Mouse (Mus musculus) MEL (cell line): ENCODE measurements around the gene Pde4a. TPM values are rescaled to one million over a fixed set of nuclear protein-coding genes. Genes with fewer than 3 reads are reported as not detected.
A peak's percentile ranks its signal among the peaks of the same experiment; 100 is the strongest.

Experiments used
- DNase-seq: peaks from one replicate; pipeline ENCODE4 v3.0.0; 2011; ENCODE audit warnings: low read depth, low spot score
- H3K27ac ChIP-seq: 2 replicates; pipeline ENCODE4 v1.5.1; 2012; ENCODE audit warnings: low read depth, mild to moderate bottlenecking, control low read depth, low read length, moderate library complexity; ENCODE audit not compliant: control insufficient read depth
- H3K27me3 ChIP-seq, 2 experiments: fragments of 150-350 bp in 1 of 2; sonication (generic) in 1 of 2; 2 replicates each; pipeline ENCODE4 v1.6.1; 2012; ENCODE audit warnings: low read length in 2 of 2, mild to moderate bottlenecking in 2 of 2, improper control_type of control experiment in 1 of 2, moderate library complexity in 1 of 2; ENCODE audit not compliant: insufficient read depth in 2 of 2, control insufficient read depth in 1 of 2
- H3K36me3 ChIP-seq, 2 experiments: 2 replicates each; pipeline ENCODE4 v1.6.1; 2012 to 2014; ENCODE audit warnings: low read length in 2 of 2, improper control_type of control experiment in 1 of 2, inconsistent platforms in 1 of 2, mild to moderate bottlenecking in 1 of 2; ENCODE audit not compliant: insufficient read depth in 2 of 2, control insufficient read depth in 1 of 2
- H3K4me1 ChIP-seq, 2 experiments: fragments of 150-350 bp in 1 of 2; sonication (generic) in 1 of 2; 2 replicates each; pipeline ENCODE4 v1.6.1; 2012; ENCODE audit warnings: low read length in 2 of 2, improper control_type of control experiment in 1 of 2, mild to moderate bottlenecking in 1 of 2; ENCODE audit not compliant: insufficient read depth in 2 of 2, control insufficient read depth in 1 of 2
- H3K4me3 ChIP-seq, 2 experiments: fragments of 150-350 bp in 1 of 2; sonication (generic) in 1 of 2; 2 replicates each; pipeline ENCODE4 v1.5.1; 2012; ENCODE audit warnings: low read depth in 2 of 2, low read length in 2 of 2, mild to moderate bottlenecking in 2 of 2, moderate library complexity in 2 of 2, control low read depth in 1 of 2, improper control_type of control experiment in 1 of 2; ENCODE audit not compliant: control insufficient read depth in 1 of 2, insufficient read depth in 1 of 2
- H3K79me2 ChIP-seq: 2 replicates; pipeline ENCODE4 v1.6.1; 2012; ENCODE audit warnings: mild to moderate bottlenecking, low read length, moderate library complexity; ENCODE audit not compliant: control insufficient read depth, poor library complexity, insufficient read depth
- H3K9ac ChIP-seq: 2 replicates; pipeline ENCODE4 v1.6.1; 2012; ENCODE audit warnings: low read depth, mild to moderate bottlenecking, control low read depth, low read length, moderate library complexity; ENCODE audit not compliant: control insufficient read depth, poor library complexity, severe bottlenecking
- H3K9me3 ChIP-seq: fragments of 150-350 bp; sonication (generic); replicated peaks from 2 replicates; pipeline ENCODE4 v1.6.1; 2012; ENCODE audit warnings: mild to moderate bottlenecking, low read length, improper control_type of control experiment, moderate library complexity; ENCODE audit not compliant: insufficient read depth
- BHLHE40 ChIP-seq: IDR thresholded peaks from 2 replicates; pipeline ENCODE4 v1.6.1; 2012; ENCODE audit warnings: low read depth, mild to moderate bottlenecking, inconsistent platforms, low read length, improper control_type of control experiment, borderline replicate concordance
- CHD1 ChIP-seq: IDR thresholded peaks from 2 replicates; pipeline ENCODE4 v1.6.1; 2012; ENCODE audit warnings: low read depth, mild to moderate bottlenecking, inconsistent platforms, low read length, improper control_type of control experiment
- CHD2 ChIP-seq: IDR thresholded peaks from 2 replicates; pipeline ENCODE4 v1.6.1; 2011; ENCODE audit warnings: low read length, improper control_type of control experiment
- EP300 ChIP-seq, 2 experiments: IDR thresholded peaks; 2 replicates each; pipeline ENCODE4 v1.6.1; 2011; ENCODE audit warnings: improper control_type of control experiment in 2 of 2, low read length in 2 of 2, low read depth in 1 of 2, mild to moderate bottlenecking in 1 of 2
- ETS1 ChIP-seq: IDR thresholded peaks from 2 replicates; pipeline ENCODE4 v1.6.1; 2012; ENCODE audit warnings: low read depth, mild to moderate bottlenecking, inconsistent platforms, low read length, improper control_type of control experiment, moderate library complexity
- GABPA ChIP-seq: IDR thresholded peaks from 2 replicates; pipeline ENCODE4 v1.6.1; 2012; ENCODE audit warnings: low read depth, mild to moderate bottlenecking, inconsistent platforms, low read length, improper control_type of control experiment, moderate library complexity
- GATA1 ChIP-seq: IDR thresholded peaks from 2 replicates; pipeline ENCODE4 v1.6.1; 2011; ENCODE audit warnings: low read depth, low read length, improper control_type of control experiment
- HCFC1 ChIP-seq: IDR thresholded peaks from 2 replicates; pipeline ENCODE4 v1.6.1; 2012; ENCODE audit warnings: low read depth, mild to moderate bottlenecking, inconsistent platforms, low read length, improper control_type of control experiment, moderate library complexity
- KAT2A ChIP-seq: conservative IDR thresholded peaks from 2 replicates; pipeline ENCODE4 v1.6.1; 2012; ENCODE audit warnings: low read depth, low read length, improper control_type of control experiment, inconsistent platforms
- MAFK ChIP-seq: IDR thresholded peaks from 2 replicates; pipeline ENCODE4 v1.6.1; 2011; ENCODE audit warnings: low read depth, mild to moderate bottlenecking, low read length, improper control_type of control experiment, borderline replicate concordance
- MAZ ChIP-seq: IDR thresholded peaks from 2 replicates; pipeline ENCODE4 v1.6.1; 2012; ENCODE audit warnings: low read depth, mild to moderate bottlenecking, inconsistent platforms, low read length, improper control_type of control experiment
- MEF2A ChIP-seq: IDR thresholded peaks from 2 replicates; pipeline ENCODE4 v1.6.1; 2014; ENCODE audit warnings: low read depth, mild to moderate bottlenecking, inconsistent platforms, low read length, improper control_type of control experiment; ENCODE audit not compliant: poor library complexity, insufficient replicate concordance, severe bottlenecking; ENCODE audit errors: extremely low read depth
- MXI1 ChIP-seq: IDR thresholded peaks from 2 replicates; pipeline ENCODE4 v1.6.1; 2011; ENCODE audit warnings: mild to moderate bottlenecking, low read depth, low read length, improper control_type of control experiment
- MYB ChIP-seq: IDR thresholded peaks from 2 replicates; pipeline ENCODE4 v1.6.1; 2011; ENCODE audit warnings: mild to moderate bottlenecking, low read depth, low read length, improper control_type of control experiment
- MYC ChIP-seq: IDR thresholded peaks from 2 replicates; pipeline ENCODE4 v1.6.1; 2011; ENCODE audit warnings: low read depth, mild to moderate bottlenecking, low read length, improper control_type of control experiment, moderate library complexity
- NELFE ChIP-seq: IDR thresholded peaks from 2 replicates; pipeline ENCODE4 v1.6.1; 2011; ENCODE audit warnings: low read depth, low read length, improper control_type of control experiment
- NRF1 ChIP-seq: IDR thresholded peaks from 2 replicates; pipeline ENCODE4 v1.6.1; 2014; ENCODE audit warnings: low read depth, mild to moderate bottlenecking, inconsistent platforms, low read length, improper control_type of control experiment, moderate library complexity; ENCODE audit not compliant: poor library complexity, insufficient read depth, severe bottlenecking
- POLR2A ChIP-seq, 2 experiments: IDR thresholded peaks; 2 replicates each; pipeline ENCODE4 v1.6.1; 2011 to 2012; ENCODE audit warnings: low read length in 2 of 2, mild to moderate bottlenecking in 2 of 2, control low read depth in 1 of 2, improper control_type of control experiment in 1 of 2, low read depth in 1 of 2, moderate library complexity in 1 of 2; ENCODE audit not compliant: control insufficient read depth in 1 of 2, insufficient read depth in 1 of 2, poor library complexity in 1 of 2
- POLR2AphosphoS5 ChIP-seq: IDR thresholded peaks from 2 replicates; pipeline ENCODE4 v1.6.1; 2012; ENCODE audit warnings: low read depth, borderline replicate concordance, mild to moderate bottlenecking, inconsistent platforms, low read length, moderate library complexity, mixed read lengths
- RAD21 ChIP-seq: IDR thresholded peaks from 2 replicates; pipeline ENCODE4 v1.6.1; 2011; ENCODE audit warnings: mild to moderate bottlenecking, low read depth, low read length, improper control_type of control experiment
- RCOR1 ChIP-seq: IDR thresholded peaks from 2 replicates; pipeline ENCODE4 v1.6.1; 2012; ENCODE audit warnings: low read depth, mild to moderate bottlenecking, inconsistent platforms, low read length, improper control_type of control experiment
- SIN3A ChIP-seq: IDR thresholded peaks from 2 replicates; pipeline ENCODE4 v1.6.1; 2012; ENCODE audit warnings: low read length, improper control_type of control experiment, inconsistent platforms
- SMC3 ChIP-seq: IDR thresholded peaks from 2 replicates; pipeline ENCODE4 v1.6.1; 2011; ENCODE audit warnings: low read depth, low read length, improper control_type of control experiment
- TAL1 ChIP-seq: IDR thresholded peaks from 2 replicates; pipeline ENCODE4 v1.6.1; 2012; ENCODE audit warnings: mild to moderate bottlenecking, inconsistent platforms, low read length, moderate library complexity, mixed read lengths
- TBP ChIP-seq: IDR thresholded peaks from 2 replicates; pipeline ENCODE4 v1.8.0; 2011; ENCODE audit warnings: low read depth, low read length, improper control_type of control experiment
- TCF12 ChIP-seq: IDR thresholded peaks from 2 replicates; pipeline ENCODE4 v1.6.1; 2014; ENCODE audit warnings: low read depth, mild to moderate bottlenecking, inconsistent platforms, low read length, improper control_type of control experiment, moderate library complexity
- USF1 ChIP-seq: IDR thresholded peaks from 2 replicates; pipeline ENCODE4 v1.6.1; 2014; ENCODE audit warnings: low read depth, mild to moderate bottlenecking, inconsistent platforms, low read length, improper control_type of control experiment, moderate library complexity
- USF2 ChIP-seq, 2 experiments: IDR thresholded peaks; 2 replicates each; pipeline ENCODE4 v1.6.1; 2011 to 2012; ENCODE audit warnings: improper control_type of control experiment in 2 of 2, low read length in 2 of 2, borderline replicate concordance in 1 of 2, inconsistent platforms in 1 of 2, low read depth in 1 of 2, mild to moderate bottlenecking in 1 of 2; ENCODE audit not compliant: insufficient read depth in 1 of 2
- ZC3H11A ChIP-seq: IDR thresholded peaks from 2 replicates; pipeline ENCODE4 v1.6.1; 2012; ENCODE audit warnings: low read depth, mild to moderate bottlenecking, inconsistent platforms, low read length, improper control_type of control experiment
- ZKSCAN1 ChIP-seq: IDR thresholded peaks from 2 replicates; pipeline ENCODE4 v1.6.1; 2012; ENCODE audit warnings: low read depth, mild to moderate bottlenecking, inconsistent platforms, low read length, improper control_type of control experiment, moderate library complexity
- ZMIZ1 ChIP-seq: IDR thresholded peaks from 2 replicates; pipeline ENCODE4 v1.6.1; 2012; ENCODE audit warnings: low read depth, mild to moderate bottlenecking, inconsistent platforms, low read length, improper control_type of control experiment, moderate library complexity
- ZNF384 ChIP-seq: IDR thresholded peaks from 2 replicates; pipeline ENCODE4 v1.6.1; 2012; ENCODE audit warnings: low read depth, mild to moderate bottlenecking, inconsistent platforms, low read length, improper control_type of control experiment
- polyA plus RNA-seq, 2 experiments: library from polyadenylated mRNA; stranded (reverse) in 1 of 2; unstranded in 1 of 2; fragments of >175 nt in 1 of 2; fragments of >200 nt in 1 of 2; gene quantifications; 2 replicates each; pipeline versions ENCODE4 v1.2.1 to v1.2.4; 2012; ENCODE audit warnings: low replicate concordance in 2 of 2, low read depth in 1 of 2; ENCODE audit not compliant: insufficient read length in 2 of 2, insufficient read depth in 1 of 2, missing spikeins in 1 of 2
- total RNA-seq: library from RNA; depleted of rRNA; stranded (reverse); fragments of 300-350 nt; gene quantifications from 2 replicates; pipeline ENCODE4 v1.2.3, GENCODE M21; 2012

Gene Pde4a
- total and polyA plus RNA-seq, 3 experiments: 16.6 to 53.9 (median 45.6) TPM

DNA sequence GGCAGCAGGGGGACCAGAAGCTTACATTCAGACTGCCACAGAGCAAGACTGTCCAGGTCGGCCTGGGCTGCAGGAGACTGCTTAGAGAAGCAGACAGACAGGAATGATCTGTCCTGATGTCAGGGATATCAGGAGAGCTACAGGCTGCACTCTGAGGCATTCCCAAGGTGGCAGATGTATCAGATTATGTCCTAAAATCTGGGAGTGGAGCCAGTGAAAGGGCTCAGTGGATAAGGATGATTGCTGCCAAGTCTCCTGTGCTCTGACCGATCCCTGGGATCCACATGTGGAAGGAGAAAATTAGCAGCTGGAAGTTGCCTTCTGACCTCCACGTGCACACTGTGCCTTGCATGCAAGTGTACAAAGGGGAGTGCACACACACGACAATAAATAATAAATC is 14.9 kb downstream of the Pde4a start (continued):
- TF ChIP-seq MEF2A (no peak), CHD2 (no peak), ZC3H11A (no peak), GABPA (no peak), POLR2AphosphoS5 (no peak), RCOR1 (peak; percentile 55), TAL1 (0 out of 2 replicates have a peak, but pooled peaks have one; percentile 16), MAFK (no peak), SIN3A (no peak), POLR2A (IDR thresholded peaks at IDR 0.05; ENCODE audit: control insufficient read depth in 1 of 2, insufficient read depth in 1 of 2, low read depth in 1 of 2, low read length in 2 of 2, poor library complexity in 1 of 2) (no peak), TBP (0 out of 2 replicates have a peak, but pooled peaks have one; percentile 11), MXI1 (no peak)

DNA sequence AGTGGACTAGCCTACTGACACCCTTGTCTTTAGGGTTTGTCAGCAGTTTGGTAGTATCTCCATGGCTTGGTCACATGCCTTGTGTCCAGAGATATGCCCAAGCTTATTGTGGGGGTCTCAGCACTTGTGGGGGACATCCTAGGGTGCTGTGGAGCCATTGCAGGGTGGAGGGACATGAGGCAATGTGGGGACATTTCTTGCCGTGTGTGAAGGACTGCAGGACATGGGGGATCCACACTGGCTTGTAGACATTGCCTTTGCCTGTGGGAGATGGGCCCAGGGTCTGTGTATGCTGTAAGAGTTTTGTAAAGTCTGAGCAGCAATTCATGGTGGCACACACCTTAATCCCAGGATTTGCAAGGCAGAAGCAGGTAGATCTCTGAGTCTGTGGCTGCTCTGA is 15.3 kb downstream of the Pde4a start:
- H3K36me3 ChIP-seq: peaks cover 0 to 28% of the 10 kb centered on the region in 2 experiments; a peak in 2 of 4 replicates
- no peaks in the 10 kb centered on the region for H3K9me3 ChIP-seq
- peak overlapping the region; percentile 80 for H3K27ac ChIP-seq
- no peaks in the 10 kb centered on the region for H3K27me3 ChIP-seq
- H3K4me1 ChIP-seq: peaks cover 26 to 38% of the 10 kb centered on the region in 2 experiments
- H3K79me2 ChIP-seq: peaks cover 9% of the 10 kb centered on the region
- no peak for DNase-seq
- H3K9ac ChIP-seq: peak overlapping the region; percentile 73
- H3K4me3 ChIP-seq: peak overlapping the region; percentile 48 to 60
- TF ChIP-seq SIN3A (no peak), SMC3 (no peak), MYB (no peak), CHD2 (no peak), ZC3H11A (0 out of 2 replicates have a peak, but pooled peaks have one; percentile 1), TAL1 (no peak), TCF12 (peak; percentile 4; the same call in 1 of the 2 replicates), NRF1 (no peak), RAD21 (no peak), MAFK (no peak), ZMIZ1 (no peak; the same call in 1 of the 2 replicates), MYC (0 out of 2 replicates have a peak, but pooled peaks have one; percentile 0), POLR2AphosphoS5 (no peak), HCFC1 (no peak), GATA1 (no peak), BHLHE40 (peak; percentile 21; the same call in 1 of the 2 replicates), CHD1 (no peak), NELFE (no peak), MEF2A (no peak), POLR2A (IDR thresholded peaks at IDR 0.05; ENCODE audit: control insufficient read depth in 1 of 2, insufficient read depth in 1 of 2, low read depth in 1 of 2, low read length in 2 of 2, poor library complexity in 1 of 2) (no peak), ETS1 (no peak), ZKSCAN1 (no peak), USF2 (IDR thresholded peaks at IDR 0.05; ENCODE audit: borderline replicate concordance in 1 of 2, insufficient read depth in 1 of 2, low read depth in 1 of 2, low read length in 2 of 2) (0 out of 4 replicates have a peak, but pooled peaks of 1 of the 2 experiments have one; percentile 16), ZNF384 (no peak), USF1 (no peak), RCOR1 (no peak), EP300 (IDR thresholded peaks at IDR 0.05; ENCODE audit: low read depth in 1 of 2, low read length in 2 of 2) (no peak), KAT2A (no peak), MXI1 (no peak), MAZ (no peak)
